Mouse (Mus musculus): ENCODE data around the gene Rab6b.

DNA sequence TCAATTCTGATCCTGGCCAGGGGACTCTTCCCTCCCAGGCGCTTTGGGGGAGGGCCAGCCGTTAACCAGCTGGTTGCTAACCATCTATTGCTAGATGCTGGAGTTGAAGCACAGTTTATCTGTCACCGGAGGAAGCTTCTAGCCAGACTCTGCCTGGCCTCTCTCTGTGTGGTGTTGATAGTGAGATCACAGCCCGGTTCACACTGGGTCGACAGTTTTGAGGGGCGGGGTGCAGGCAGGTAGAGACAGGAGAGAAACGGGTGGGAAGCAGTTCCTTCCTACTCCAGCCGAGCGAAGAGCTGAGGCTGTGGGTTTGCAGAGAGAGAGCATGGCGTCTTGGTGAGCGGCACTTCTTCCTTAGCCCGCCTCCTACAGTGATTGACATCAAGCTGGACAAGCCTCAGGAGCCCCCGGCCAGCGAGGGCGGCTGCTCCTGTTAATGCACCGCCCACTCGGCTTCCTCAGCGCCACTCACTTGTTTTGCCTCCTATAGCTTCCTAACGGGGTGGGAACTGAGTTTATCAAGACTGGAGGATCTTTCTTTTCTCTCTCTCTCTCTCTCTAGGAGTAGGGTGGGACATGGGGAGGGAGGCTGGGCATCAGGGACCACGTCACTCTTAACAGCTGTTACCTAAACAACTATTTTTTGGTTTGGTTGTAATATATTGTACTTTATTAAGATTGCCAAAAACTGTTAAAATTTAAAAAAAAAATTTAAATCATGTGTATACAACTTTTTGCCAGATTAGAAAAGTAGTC is 69.4 kb downstream of the Rab6b start:
- TF ChIP-seq CTCF (IDR thresholded peaks at IDR 0.05; ENCODE audit: low read depth, low read length) (no peak), GATA1 (IDR thresholded peaks at IDR 0.05; ENCODE audit: borderline replicate concordance, low read length) (no peak), TAL1 (conservative IDR thresholded peaks at IDR 0.05; ENCODE audit: low read depth, low read length) (no peak), POLR2AphosphoS5 (IDR thresholded peaks at IDR 0.05; ENCODE audit: insufficient replicate concordance, low read depth, low read length) (no peak), GATA2 (IDR thresholded peaks at IDR 0.05; ENCODE audit: borderline replicate concordance, low read depth, low read length) (no peak)
